Mouse (Mus musculus) testis, adult 2 months (tissue): ENCODE results near the gene Adal. TPM values are rescaled to one million over a fixed set of nuclear protein-coding genes. Genes with fewer than 3 reads are reported as not detected.
A peak's percentile ranks its signal among the peaks of the same experiment; 100 is the strongest.

ENCODE experiments used
- H3K27ac ChIP-seq: fragments of 200-500 bp; 2 replicates; pipeline ENCODE4 v1.5.1; 2012; ENCODE audit warnings: low read depth, low read length; ENCODE audit not compliant: control insufficient read depth, insufficient read depth
- H3K27me3 ChIP-seq: fragments of 200-500 bp; 2 replicates; pipeline ENCODE4 v1.6.1; 2012; ENCODE audit warnings: mild to moderate bottlenecking, low read length, moderate library complexity; ENCODE audit not compliant: control insufficient read depth, insufficient read depth
- H3K36me3 ChIP-seq: fragments of 200-500 bp; 2 replicates; pipeline ENCODE4 v1.6.1; 2012; ENCODE audit warnings: mild to moderate bottlenecking, low read length; ENCODE audit not compliant: control insufficient read depth, insufficient read depth
- H3K4me1 ChIP-seq: fragments of 200-500 bp; 2 replicates; pipeline ENCODE4 v1.6.1; 2012; ENCODE audit warnings: low read length; ENCODE audit not compliant: control insufficient read depth, insufficient read depth
- H3K4me3 ChIP-seq: fragments of 200-500 bp; 2 replicates; pipeline ENCODE4 v1.5.1; 2012; ENCODE audit warnings: low read depth, mild to moderate bottlenecking, low read length, moderate library complexity, mixed read lengths; ENCODE audit not compliant: control insufficient read depth
- CTCF ChIP-seq: fragments of 200-500 bp; IDR thresholded peaks from 2 replicates; pipeline ENCODE4 v1.5.1; 2012; ENCODE audit warnings: low read depth, mild to moderate bottlenecking, inconsistent platforms, low read length, moderate library complexity; ENCODE audit not compliant: control insufficient read depth, insufficient read depth, insufficient replicate concordance
- POLR2A ChIP-seq: fragments of 200-500 bp; IDR thresholded peaks from 2 replicates; pipeline ENCODE4 v1.6.1; 2012; ENCODE audit warnings: low read depth, mild to moderate bottlenecking, inconsistent platforms, low read length, moderate library complexity; ENCODE audit not compliant: control insufficient read depth
- polyA plus RNA-seq: library from polyadenylated mRNA; depleted of rRNA; stranded (reverse); fragments of >200 nt; gene quantifications from 2 replicates; pipeline ENCODE4 v1.2.3, GENCODE M21; 2012

Gene Adal
- polyA plus RNA-seq, 1 experiment, result 6.1 TPM

DNA sequence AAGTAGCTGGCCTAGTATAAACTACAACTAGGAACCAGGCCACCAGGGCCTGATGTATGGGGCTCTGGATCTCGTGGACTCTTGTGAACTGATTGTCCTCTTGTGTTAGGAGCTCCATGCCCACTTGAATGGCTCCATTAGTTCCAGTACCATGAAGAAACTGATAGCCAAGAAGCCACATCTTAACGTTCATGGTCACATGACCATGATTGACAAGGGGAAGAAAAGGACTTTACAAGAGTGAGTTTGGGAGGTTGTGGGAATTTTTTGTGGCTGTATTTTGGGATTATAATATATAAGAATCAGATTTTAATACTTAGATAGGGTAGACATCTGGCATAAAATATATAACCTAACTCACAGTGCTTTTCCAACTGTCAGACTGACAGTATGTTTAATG, 2.2 kb downstream of the Adal start:
- H3K27ac ChIP-seq, result no peak overlapping the region
- no peak overlapping the region for H3K4me3 ChIP-seq
- peaks cover 13% of the 10 kb centered on the region for H3K4me1 ChIP-seq
- no peaks in the 10 kb centered on the region for H3K27me3 ChIP-seq
- TF ChIP-seq CTCF (no peak), POLR2A (no peak)
- H3K36me3 ChIP-seq, result peaks cover 1% of the 10 kb centered on the region; the same call in 1 of the 2 replicates

DNA sequence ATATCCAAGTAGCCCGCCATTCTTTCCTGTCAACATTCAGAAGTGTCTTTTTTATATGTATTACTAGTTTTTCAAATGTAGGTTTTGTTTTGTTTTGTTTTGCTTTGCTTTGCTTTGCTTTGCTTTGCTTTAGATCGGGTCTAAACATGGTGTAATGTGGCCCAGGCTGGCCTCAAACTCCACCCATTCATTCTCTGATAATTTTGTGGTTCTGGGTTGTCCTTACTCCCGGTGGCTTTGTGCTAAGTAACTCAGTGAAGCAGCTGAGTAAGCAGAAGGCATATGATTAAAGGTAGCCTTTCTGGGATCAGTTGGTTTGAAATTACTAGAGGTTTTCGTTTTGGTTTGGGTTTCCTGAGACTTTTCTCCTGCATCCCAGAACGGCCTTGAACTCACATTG, 9.5 kb downstream of the Adal start:
- no peaks in the 10 kb centered on the region for H3K4me1 ChIP-seq
- H3K36me3 ChIP-seq, result peaks cover 3% of the 10 kb centered on the region
- no peaks in the 10 kb centered on the region for H3K27me3 ChIP-seq
- TF ChIP-seq CTCF (no peak), POLR2A (no peak)
- no peak overlapping the region for H3K27ac ChIP-seq
- no peak overlapping the region for H3K4me3 ChIP-seq

DNA sequence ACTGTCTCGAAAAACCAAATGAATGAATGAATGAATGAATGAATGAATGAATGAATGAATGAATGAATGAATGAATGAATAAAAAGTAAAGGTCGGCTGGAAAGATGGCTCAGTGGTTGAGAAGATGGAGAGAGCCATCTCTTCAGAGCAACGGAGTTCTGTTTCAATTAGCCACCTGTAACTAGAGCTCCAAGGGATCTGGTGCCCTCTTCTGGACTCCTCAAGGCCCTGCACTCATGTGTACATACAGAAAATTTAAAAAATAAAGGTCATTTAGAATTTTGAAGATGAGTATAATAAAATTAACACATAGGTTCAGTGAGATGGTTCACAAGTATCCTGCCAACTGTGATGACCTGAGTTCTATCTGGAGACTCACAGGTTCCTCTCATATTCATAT, 12.9 kb downstream of the Adal start:
- no peaks in the 10 kb centered on the region for H3K27me3 ChIP-seq
- peaks cover 3% of the 10 kb centered on the region for H3K36me3 ChIP-seq
- TF ChIP-seq CTCF (no peak), POLR2A (no peak)
- no peak overlapping the region for H3K4me3 ChIP-seq
- no peak overlapping the region for H3K27ac ChIP-seq
- no peaks in the 10 kb centered on the region for H3K4me1 ChIP-seq

DNA sequence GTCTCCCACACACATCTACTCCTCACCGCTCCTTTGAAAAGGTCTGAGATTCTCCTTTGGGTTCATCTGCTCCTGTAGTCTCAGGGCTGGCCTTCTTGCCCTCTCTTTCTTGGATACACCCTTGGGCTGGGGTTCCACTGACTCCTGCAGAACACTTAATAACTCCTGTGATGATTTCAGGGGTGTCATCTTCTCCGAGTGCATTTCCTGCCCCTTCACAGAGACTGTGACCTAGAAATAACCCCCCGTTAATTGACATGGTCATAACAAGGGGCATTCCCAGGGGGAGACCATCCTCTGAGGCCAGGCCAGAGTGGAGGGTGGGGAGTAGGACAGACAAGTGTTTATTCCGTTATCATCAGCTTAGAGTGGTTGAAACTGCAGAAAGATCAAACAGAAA, 28.9 kb downstream of the Adal start:
- H3K4me1 ChIP-seq, result peaks cover 5% of the 10 kb centered on the region
- TF ChIP-seq CTCF (no peak), POLR2A (no peak)
- no peaks in the 10 kb centered on the region for H3K27me3 ChIP-seq
- peak overlapping the region; percentile 42 for H3K4me3 ChIP-seq
- H3K36me3 ChIP-seq, result peaks cover 4% of the 10 kb centered on the region; the same call in 1 of the 2 replicates
- no peak overlapping the region for H3K27ac ChIP-seq

DNA sequence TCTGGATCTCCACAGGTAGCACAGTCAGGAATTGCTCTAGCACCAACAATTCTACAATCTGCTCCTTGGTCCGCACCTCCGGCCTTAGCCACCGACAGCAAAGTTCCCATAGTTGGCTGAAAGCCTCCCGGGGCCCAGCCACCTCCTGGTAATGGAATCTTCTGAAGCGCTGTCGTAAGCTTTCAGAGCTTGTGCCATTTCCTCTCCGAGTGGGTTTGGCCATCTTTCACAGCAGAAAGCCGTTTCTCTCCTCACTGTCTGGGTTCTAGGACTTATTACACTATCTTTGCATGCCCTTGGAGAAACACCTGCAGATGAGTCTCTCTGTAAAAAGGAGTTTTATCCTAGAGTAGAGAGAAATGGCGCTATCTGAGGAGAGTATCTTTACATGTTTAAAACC, 29.7 kb downstream of the Adal start:
- Histone ChIP-seq H3K27me3 (no peaks in the 10 kb centered on the region), H3K4me3 (peak overlapping the region; percentile 97), H3K27ac (0 out of 2 replicates have a peak overlapping the region, but pooled peaks have one; percentile 4), H3K36me3 (peaks cover 4% of the 10 kb centered on the region; the same call in 1 of the 2 replicates), H3K4me1 (peaks cover 5% of the 10 kb centered on the region)
- TF ChIP-seq CTCF (no peak), POLR2A (no peak)

DNA sequence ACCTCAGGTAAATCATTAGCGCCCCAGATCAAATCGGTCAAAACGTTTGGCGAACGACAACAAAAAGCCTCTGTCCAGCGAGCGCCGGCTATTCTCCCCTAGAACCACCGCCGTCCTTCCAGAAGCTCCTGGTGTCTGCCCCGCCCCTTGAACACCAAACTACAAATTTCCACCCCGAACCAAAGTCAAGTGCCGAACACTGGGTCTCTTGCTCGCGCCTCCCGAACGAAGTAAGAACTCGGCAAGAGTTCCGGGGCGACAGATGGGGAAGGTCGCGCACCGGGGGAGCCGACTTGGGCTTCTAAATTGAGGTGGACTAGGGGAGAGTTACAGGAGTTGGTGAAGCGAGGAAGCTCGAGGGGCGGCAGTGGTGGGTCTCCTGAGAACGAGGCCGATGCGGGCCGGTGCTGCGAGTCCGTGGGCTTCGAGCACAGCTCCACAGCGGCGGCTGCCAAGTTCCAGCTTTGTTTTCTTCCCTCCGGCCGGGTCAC, 30.3 kb downstream of the Adal start, which contains the start of gene Tubgcp4:
Gene Tubgcp4 (plus strand): TSS at position 174 of the 491 bp plus-strand sequence.
- H3K4me3 ChIP-seq, result peak within 1 kb of the TSS; percentile 97
- peaks cover 4% of the 10 kb centered on the region; the same call in 1 of the 2 replicates for H3K36me3 ChIP-seq
- no peaks in the 10 kb centered on the region for H3K27me3 ChIP-seq
- TF ChIP-seq POLR2A, result no peak
- TF ChIP-seq CTCF, result no peak
- H3K27ac ChIP-seq, result peak within 1 kb of the TSS; percentile 92
- peaks cover 5% of the 10 kb centered on the region for H3K4me1 ChIP-seq

DNA sequence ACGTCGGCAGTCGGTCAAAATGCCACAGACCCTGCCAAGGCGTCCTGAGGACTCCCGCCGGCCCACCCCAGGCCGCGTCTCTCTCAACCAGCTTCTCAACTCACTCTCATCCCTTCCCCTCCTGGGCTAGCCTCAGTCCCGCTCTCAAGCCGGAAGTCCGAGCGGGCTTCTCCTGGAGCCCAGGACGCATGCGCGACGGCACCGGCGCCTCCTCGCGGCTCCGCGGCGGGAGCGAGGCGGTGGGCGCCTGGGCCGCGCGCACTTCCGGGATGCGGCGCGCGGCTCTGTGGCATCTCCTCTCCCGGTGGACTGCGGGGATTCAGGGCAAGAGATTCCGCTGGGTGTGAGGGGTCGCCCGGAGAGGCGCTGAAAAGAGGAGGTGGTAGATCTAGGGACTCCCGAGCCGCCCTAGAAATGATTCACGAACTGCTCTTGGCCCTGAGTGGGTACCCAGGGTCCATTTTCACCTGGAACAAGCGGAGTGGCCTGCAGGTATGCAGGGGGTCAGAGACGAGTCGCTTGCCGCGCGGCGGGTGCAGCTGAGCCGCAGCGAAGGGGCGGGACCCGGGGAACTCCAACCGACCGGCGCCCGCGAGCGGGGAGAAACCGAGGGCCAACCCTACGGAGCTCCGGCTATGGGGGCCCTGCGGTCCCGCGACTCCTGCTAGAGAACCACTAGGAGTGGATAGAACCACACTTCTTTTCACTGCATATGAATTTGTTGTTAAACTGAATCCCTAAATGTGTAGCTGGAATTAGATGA, 30.9 kb downstream of the Adal start, which contains the start of gene Zscan29:
Gene Zscan29 (minus strand): TSS at position 146 of the 763 bp plus-strand sequence.
- H3K4me3 ChIP-seq, result peak within 1 kb of the TSS; percentile 97
- H3K27me3 ChIP-seq, result no peaks in the 10 kb centered on the region
- peaks cover 4% of the 10 kb centered on the region; the same call in 1 of the 2 replicates for H3K36me3 ChIP-seq
- peak within 1 kb of the TSS; percentile 92 for H3K27ac ChIP-seq
- H3K4me1 ChIP-seq, result peaks cover 5% of the 10 kb centered on the region
- TF ChIP-seq CTCF, result no peak
- peak; percentile 55 for TF ChIP-seq POLR2A
